Mouse (Mus musculus): ENCODE data around the gene Bmyc.
"Not testable (repeated sequence)": the region's sequence is repeated elsewhere in the genome, so short reads cannot be mapped to it uniquely, and the experiment has no call there.

Gene Bmyc

DNA sequence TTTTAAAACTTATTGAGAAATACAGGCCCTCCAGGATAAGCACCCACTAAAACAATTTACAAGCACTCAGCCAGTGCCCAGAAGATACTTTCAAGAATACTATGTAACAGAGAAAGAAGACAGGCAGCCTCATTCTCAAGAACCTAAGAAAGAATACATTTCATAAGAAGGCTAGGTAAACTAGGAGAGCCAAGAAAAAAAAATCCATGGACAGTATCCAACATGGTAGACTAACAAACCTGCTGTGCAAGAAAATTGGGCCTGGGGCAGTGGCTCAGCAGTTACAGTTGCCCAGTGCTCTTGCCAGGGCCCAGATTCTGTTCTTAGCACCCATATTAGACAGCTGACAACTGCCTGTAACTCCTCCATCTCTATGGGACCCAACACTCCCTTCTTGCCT lies 10.7 kb downstream of the Bmyc start:
- no peak for DNase-seq (ENCODE audit: low read depth, low spot score)

DNA sequence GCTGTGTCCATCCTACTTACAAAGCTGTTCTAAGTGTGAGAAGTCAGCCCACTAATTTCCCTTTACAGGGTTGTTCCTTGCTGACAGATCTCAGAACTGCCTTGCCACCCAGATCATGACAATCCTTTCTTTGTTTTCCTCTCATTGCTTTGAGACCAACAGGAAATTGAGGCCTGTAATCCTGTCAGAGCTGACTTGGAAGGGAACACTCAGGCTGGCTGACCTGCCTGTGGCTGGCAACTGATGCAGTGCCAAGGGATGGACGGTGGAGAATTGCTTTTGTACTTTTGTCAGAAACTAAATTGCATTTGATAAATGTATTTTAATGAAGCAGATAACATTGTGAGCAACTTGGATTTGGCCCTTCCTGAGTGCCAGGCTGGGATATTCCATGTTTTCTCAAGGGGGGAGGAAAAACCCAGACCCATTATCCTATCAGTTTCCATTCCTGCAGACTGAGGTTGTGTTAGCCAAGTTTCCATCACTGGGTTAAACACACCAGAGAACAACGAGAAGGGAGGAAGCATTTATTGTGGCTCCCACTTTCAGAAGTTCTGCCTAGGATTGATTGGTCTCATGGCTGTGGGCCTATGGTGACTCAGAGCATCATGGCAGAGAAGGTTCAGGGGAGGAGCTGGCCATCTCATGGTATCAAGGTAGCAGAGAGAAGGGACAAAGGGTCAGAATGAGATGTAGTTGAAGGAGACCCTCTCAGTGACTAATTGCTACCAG lies 26.8 kb downstream of the Bmyc start:
- no peak for DNase-seq (ENCODE audit: low read depth, low spot score)

DNA sequence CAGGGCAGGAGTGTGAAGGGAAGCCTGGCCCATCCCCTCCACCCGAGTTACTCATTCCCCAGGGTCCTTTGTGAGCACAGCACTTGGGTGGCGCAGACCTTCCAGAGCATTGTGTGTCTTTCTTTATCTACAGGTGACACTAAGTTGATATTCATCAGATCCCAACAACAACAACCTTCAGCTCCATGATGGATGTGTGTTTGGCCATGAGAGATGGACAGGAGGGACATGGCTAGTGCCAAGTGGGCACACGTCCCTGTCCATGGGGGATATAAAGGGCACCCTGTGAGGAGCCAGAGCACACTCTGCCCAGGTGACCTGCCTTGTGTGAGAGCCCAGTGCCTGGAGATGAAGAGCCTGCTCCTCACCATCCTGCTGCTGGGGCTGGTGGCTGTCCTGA lies 30.2 kb downstream of the Bmyc start, which contains the start of gene Obp2b:
TSS of gene Obp2b (plus strand) at position 301 of the 400 bp plus-strand sequence.
- not testable (repeated sequence) for DNase-seq (ENCODE audit: low read depth, low spot score)

DNA sequence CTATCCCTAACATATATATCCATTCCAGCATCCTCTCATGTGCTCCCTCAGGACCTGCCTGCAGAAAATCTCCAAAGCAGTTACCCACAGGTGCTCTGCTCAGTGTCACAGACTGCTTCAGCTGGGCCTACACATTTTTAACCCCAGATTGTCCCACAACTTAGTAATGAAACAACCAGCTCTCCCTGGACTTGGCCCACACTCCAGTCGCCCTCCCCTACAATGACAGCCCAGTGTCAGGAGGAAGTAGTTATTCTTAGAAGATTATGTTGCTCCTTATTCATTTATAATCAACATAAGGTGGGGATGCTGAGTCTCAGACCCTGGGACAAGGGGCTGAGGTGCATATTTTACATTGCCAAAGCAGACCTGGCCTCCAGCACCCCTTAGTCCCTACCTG lies 35.1 kb downstream of the Bmyc start:
- no peak for DNase-seq (ENCODE audit: low read depth, low spot score)

- DNase-seq (ENCODE audit: low read depth, low spot score), result no peak
These were observed 47.7 kb downstream of the Bmyc start for GRCm38 (mm10) chr2:25754201-25754600.
